9 mouse cellular contexts compared by ENCODE assay signal in genomic region chr11:72142889-72143288, GRCm38 (mm10). TPM values are rescaled to one million over a fixed set of nuclear protein-coding genes. Genes with fewer than 3 reads are reported as not detected.
DNase-seq lines count a peak whose midpoint lies in the region; ATAC-seq lines count a peak whose summit lies in the region.
"Had no signal": no experiment of that assay in that cellular context is flagged by ENCODE, and none has a peak within 500 bp of the region (broad histone marks: within the 10 kb centered on the region; RNA-seq: fewer than 3 reads in every experiment).

No protein-coding gene starts in this region.

- no peak overlapping the region for H3K27ac ChIP-seq in embryonic facial prominence, embryonic 10.5 days (replicated peaks)
- H3K27ac ChIP-seq in limb, embryonic 10.5 days = 0 out of 2 replicates have a peak overlapping the region, but pooled peaks have one; percentile 8
- peak overlapping the region; percentile 2; the same call in 1 of the 2 replicates for H3K27ac ChIP-seq in stomach, embryonic 16.5 days (ENCODE audit: low read length)
- no peak overlapping the region for H3K27ac ChIP-seq in forebrain, embryonic 14.5 days (ENCODE audit: low read depth, low read length)
- H3K27ac ChIP-seq in liver, embryonic 11.5 days (ENCODE audit: low read depth, low read length) = no peak overlapping the region
- H3K27ac ChIP-seq: layer of hippocampus, adult 2 months had no signal

- ATAC-seq in stomach, embryonic 16.5 days (ENCODE audit: insufficient read depth, low FRiP score) = peak; percentile 65; the same call in 1 of the 2 replicates
- no peak for ATAC-seq in forebrain, embryonic 14.5 days
- no peak for ATAC-seq in liver, embryonic 11.5 days (replicated peaks; ENCODE audit: low FRiP score)

- peaks cover 29% of the 10 kb centered on the region for H3K4me1 ChIP-seq in embryonic facial prominence, embryonic 10.5 days
- peaks cover 12% of the 10 kb centered on the region; the same call in 1 of the 2 replicates for H3K4me1 ChIP-seq in limb, embryonic 10.5 days
- no peaks in the 10 kb centered on the region; the same call in 1 of the 2 replicates for H3K4me1 ChIP-seq in stomach, embryonic 16.5 days (ENCODE audit: control insufficient read depth, insufficient read depth, low read length)
- peaks cover 7% of the 10 kb centered on the region; the same call in 1 of the 2 replicates for H3K4me1 ChIP-seq in forebrain, embryonic 14.5 days (ENCODE audit: control insufficient read depth, insufficient read depth, low read length)
- 0 out of 2 replicates have a peak, but pooled peaks cover 2% of the 10 kb centered on the region for H3K4me1 ChIP-seq in liver, embryonic 11.5 days (replicated peaks; ENCODE audit: control insufficient read depth, insufficient read depth, low read length)

- no peak overlapping the region for H3K9ac ChIP-seq in stomach, embryonic 16.5 days (ENCODE audit: low read length)
- H3K9ac ChIP-seq in forebrain, embryonic 14.5 days (ENCODE audit: low read length) = no peak overlapping the region
- H3K9ac ChIP-seq in liver, embryonic 11.5 days (ENCODE audit: low read depth, low read length) = no peak overlapping the region

- no peaks in the 10 kb centered on the region for H3K36me3 ChIP-seq in embryonic facial prominence, embryonic 10.5 days (replicated peaks)
- H3K36me3 ChIP-seq in limb, embryonic 10.5 days = no peaks in the 10 kb centered on the region
- H3K36me3 ChIP-seq in stomach, embryonic 16.5 days (ENCODE audit: control insufficient read depth, insufficient read depth, low read length) = no peaks in the 10 kb centered on the region
- H3K36me3 ChIP-seq in forebrain, embryonic 14.5 days (ENCODE audit: control insufficient read depth, insufficient read depth, low read length) = no peaks in the 10 kb centered on the region
- H3K36me3 ChIP-seq in liver, embryonic 11.5 days (ENCODE audit: control insufficient read depth, insufficient read depth, low read length) = no peaks in the 10 kb centered on the region

- H3K4me2 ChIP-seq in stomach, embryonic 16.5 days (ENCODE audit: low read depth, low read length) = no peak overlapping the region
- H3K4me2 ChIP-seq in forebrain, embryonic 14.5 days (ENCODE audit: low read length) = no peak overlapping the region
- H3K4me2 ChIP-seq in liver, embryonic 11.5 days = no peak overlapping the region

- H3K4me3 ChIP-seq in embryonic facial prominence, embryonic 10.5 days = no peak overlapping the region
- no peak overlapping the region for H3K4me3 ChIP-seq in limb, embryonic 10.5 days
- no peak overlapping the region for H3K4me3 ChIP-seq in stomach, embryonic 16.5 days (replicated peaks; ENCODE audit: low read length)
- no peak overlapping the region for H3K4me3 ChIP-seq in forebrain, embryonic 14.5 days (ENCODE audit: low read depth, low read length)
- no peak overlapping the region for H3K4me3 ChIP-seq in liver, embryonic 11.5 days (ENCODE audit: low read depth, low read length)
- H3K4me3 ChIP-seq: layer of hippocampus, adult 2 months had no signal

- peak; percentile 14 for DNase-seq in testis, postnatal 14 days (ENCODE audit: low spot score)
- no peak for DNase-seq in testis, postnatal 10 days (ENCODE audit: low spot score)
- peak; percentile 32 for DNase-seq in embryonic facial prominence, embryonic 10.5 days (ENCODE audit: low spot score)
- no peak for DNase-seq in limb, embryonic 10.5 days (ENCODE audit: low spot score)
- no peak for DNase-seq in forebrain, embryonic 14.5 days (ENCODE audit: low spot score)
- DNase-seq in cerebellum, adult 9-11 months = no peak
- no peak for DNase-seq in liver, embryonic 11.5 days (ENCODE audit: low spot score)

- 43% methylated on average over 10 of the region's 10 CpGs for WGBS in embryonic facial prominence, embryonic 10.5 days
- WGBS in limb, embryonic 10.5 days = 43% methylated on average over 10 of the region's 10 CpGs
- WGBS in stomach, embryonic 16.5 days = 55% methylated on average over 10 of the region's 10 CpGs
- 37% methylated on average over 10 of the region's 10 CpGs for WGBS in forebrain, embryonic 14.5 days
- WGBS in liver, embryonic 11.5 days = 51% methylated on average over 10 of the region's 10 CpGs

- no peaks in the 10 kb centered on the region for H3K9me3 ChIP-seq in embryonic facial prominence, embryonic 10.5 days
- no peaks in the 10 kb centered on the region for H3K9me3 ChIP-seq in limb, embryonic 10.5 days (replicated peaks)
- H3K9me3 ChIP-seq in stomach, embryonic 16.5 days (replicated peaks; ENCODE audit: control insufficient read depth, low read length) = no peaks in the 10 kb centered on the region
- H3K9me3 ChIP-seq in forebrain, embryonic 14.5 days (replicated peaks; ENCODE audit: control insufficient read depth, low read length) = no peaks in the 10 kb centered on the region
- H3K9me3 ChIP-seq in liver, embryonic 11.5 days (ENCODE audit: control insufficient read depth, low read length) = no peaks in the 10 kb centered on the region

- peaks cover 41% of the 10 kb centered on the region for H3K27me3 ChIP-seq in embryonic facial prominence, embryonic 10.5 days (replicated peaks; ENCODE audit: low read depth, poor library complexity, severe bottlenecking)
- H3K27me3 ChIP-seq in limb, embryonic 10.5 days (ENCODE audit: low read depth, poor library complexity, severe bottlenecking) = peaks cover 18% of the 10 kb centered on the region
- no peaks in the 10 kb centered on the region for H3K27me3 ChIP-seq in stomach, embryonic 16.5 days (ENCODE audit: control insufficient read depth, insufficient read depth, low read length)
- H3K27me3 ChIP-seq in forebrain, embryonic 14.5 days (replicated peaks; ENCODE audit: control insufficient read depth, insufficient read depth, low read length) = no peaks in the 10 kb centered on the region
- peaks cover 10% of the 10 kb centered on the region; the same call in 1 of the 2 replicates for H3K27me3 ChIP-seq in liver, embryonic 11.5 days (replicated peaks; ENCODE audit: control insufficient read depth, insufficient read depth, low read length)

RNA-seq across cellular contexts. Expression of gene Pitpnm3, which starts 7.3 kb away (rescaled TPM):
- polyA plus RNA-seq in embryonic facial prominence, embryonic 10.5 days (2016; fragmentation: Nextera tagmentation; extraction: Ambion mirVana) = 0.23 and 0.24 TPM in 2 replicates
- polyA plus RNA-seq in limb, embryonic 10.5 days (2016; fragmentation: Nextera tagmentation; extraction: Ambion mirVana) = 0.03 and 0.04 TPM in 2 replicates
- 0.63 and 1.0 TPM in 2 replicates for polyA plus RNA-seq in stomach, embryonic 16.5 days (2015; fragmentation: Nextera tagmentation; extraction: Ambion mirVana)
- 0.94 and 1.4 TPM in 2 replicates for polyA plus RNA-seq in forebrain, embryonic 14.5 days (2014; fragmentation: Nextera tagmentation; extraction: Ambion mirVana)
- 0.08 and 0.31 TPM in 2 replicates for polyA plus RNA-seq in liver, embryonic 11.5 days (2014; fragmentation: Nextera tagmentation; extraction: Ambion mirVana)

Comparison
In these comparisons a context has a peak if more than half of its experiments do, and no peak if none do; other contexts are left out.
1. DNase-seq: peak in testis, postnatal 14 days (single experiment) and embryonic facial prominence, embryonic 10.5 days (single experiment); none in testis, postnatal 10 days (single experiment), limb, embryonic 10.5 days (single experiment), forebrain, embryonic 14.5 days (single experiment), cerebellum, adult 9-11 months (single experiment) and liver, embryonic 11.5 days (single experiment).
2. H3K27ac ChIP-seq: peak in limb, embryonic 10.5 days (single experiment) and stomach, embryonic 16.5 days (single experiment); none in embryonic facial prominence, embryonic 10.5 days (single experiment), forebrain, embryonic 14.5 days (single experiment) and liver, embryonic 11.5 days (single experiment).